Mouse (Mus musculus) bone marrow, adult 2 months (tissue): Measurements from ENCODE around the gene Cdk15. TPM values are rescaled to one million over a fixed set of nuclear protein-coding genes. Genes with fewer than 3 reads are reported as not detected.
A peak's percentile ranks its signal among the peaks of the same experiment; 100 is the strongest.

ENCODE experiments used
- H3K27ac ChIP-seq: fragments of 200-500 bp; 2 replicates; pipeline ENCODE4 v1.5.1; 2012; ENCODE audit warnings: low read depth, mild to moderate bottlenecking, control low read depth, inconsistent platforms, low read length; ENCODE audit not compliant: control insufficient read depth, poor library complexity, insufficient read depth
- H3K4me1 ChIP-seq: fragments of 200-500 bp; 2 replicates; pipeline ENCODE4 v1.6.1; 2011; ENCODE audit warnings: low read length; ENCODE audit not compliant: control insufficient read depth, insufficient read depth
- H3K4me3 ChIP-seq: fragments of 200-500 bp; replicated peaks from 2 replicates; pipeline ENCODE3; 2011; ENCODE audit warnings: mild to moderate bottlenecking, low read depth, low read length, control low read depth; ENCODE audit not compliant: control insufficient read depth
- CTCF ChIP-seq: fragments of 200-500 bp; IDR thresholded peaks from 2 replicates; pipeline ENCODE4 v1.5.1; 2011; ENCODE audit warnings: low read length, control low read depth; ENCODE audit not compliant: control insufficient read depth, insufficient read depth
- POLR2A ChIP-seq: fragments of 200-500 bp; IDR thresholded peaks from 2 replicates; pipeline ENCODE4 v1.6.1; 2011; ENCODE audit warnings: low read depth, mild to moderate bottlenecking, control low read depth, low read length, borderline replicate concordance; ENCODE audit not compliant: control insufficient read depth
- WGBS: fragments of 180-500 bp; shearing (Covaris S2); methylation state at CpG from one replicate; pipeline ENCODE4 v1.1.7; 2018; 5-methylcytosine and 5-hydroxymethylcytosine counted together
- polyA plus RNA-seq: library from polyadenylated mRNA; stranded (reverse); fragments of >200 nt; gene quantifications from 2 replicates; pipeline ENCODE4 v1.2.4, GENCODE M21; 2011; ENCODE audit warnings: low replicate concordance; ENCODE audit not compliant: missing spikeins, insufficient read depth, insufficient read length

The Cdk15 gene
- polyA plus RNA-seq, 1 experiment: not detected

DNA sequence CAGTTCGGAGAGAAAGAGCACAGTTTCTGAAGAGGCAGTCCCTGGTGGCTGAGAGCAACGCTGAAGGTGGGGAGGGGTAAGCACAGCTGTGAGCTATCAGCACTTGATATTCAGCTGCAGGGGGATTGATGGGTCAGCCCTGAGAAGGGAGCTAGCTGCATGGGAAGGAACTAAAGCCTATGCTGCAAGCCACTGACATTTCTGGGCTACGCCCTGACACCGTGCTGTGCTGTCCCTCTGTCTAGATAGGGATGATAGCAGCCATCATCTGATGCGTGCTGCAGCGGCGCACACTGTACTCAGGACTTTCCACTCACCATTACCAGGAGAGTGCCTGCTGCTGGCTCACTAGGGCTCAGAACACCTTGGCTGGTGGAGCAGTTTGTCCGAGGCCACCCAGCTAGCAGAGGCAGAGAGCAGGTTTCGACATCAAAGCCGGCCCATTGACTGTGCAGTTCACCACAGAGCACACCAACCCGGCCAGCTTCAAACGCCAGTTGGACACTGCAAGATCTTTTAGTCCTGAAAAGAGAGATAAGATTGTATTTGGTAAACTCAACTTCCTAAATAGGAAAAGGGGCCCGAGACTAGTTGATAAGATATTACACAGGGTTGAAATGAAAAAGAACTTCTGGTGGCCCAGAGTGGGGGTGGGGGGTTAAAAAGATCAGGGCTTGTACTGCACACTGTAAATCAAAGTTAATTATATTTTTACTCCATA, 111.4 kb downstream of the Cdk15 start:
- 18% methylated on average over 13 of the region's 13 CpGs for WGBS
- H3K4me1 ChIP-seq: peaks cover 2% of the 10 kb centered on the region; the same call in 1 of the 2 replicates
- no peak for TF ChIP-seq CTCF
- TF ChIP-seq POLR2A: no peak
- peak overlapping the region; percentile 41 for H3K27ac ChIP-seq
- peak overlapping the region; percentile 36 for H3K4me3 ChIP-seq

DNA sequence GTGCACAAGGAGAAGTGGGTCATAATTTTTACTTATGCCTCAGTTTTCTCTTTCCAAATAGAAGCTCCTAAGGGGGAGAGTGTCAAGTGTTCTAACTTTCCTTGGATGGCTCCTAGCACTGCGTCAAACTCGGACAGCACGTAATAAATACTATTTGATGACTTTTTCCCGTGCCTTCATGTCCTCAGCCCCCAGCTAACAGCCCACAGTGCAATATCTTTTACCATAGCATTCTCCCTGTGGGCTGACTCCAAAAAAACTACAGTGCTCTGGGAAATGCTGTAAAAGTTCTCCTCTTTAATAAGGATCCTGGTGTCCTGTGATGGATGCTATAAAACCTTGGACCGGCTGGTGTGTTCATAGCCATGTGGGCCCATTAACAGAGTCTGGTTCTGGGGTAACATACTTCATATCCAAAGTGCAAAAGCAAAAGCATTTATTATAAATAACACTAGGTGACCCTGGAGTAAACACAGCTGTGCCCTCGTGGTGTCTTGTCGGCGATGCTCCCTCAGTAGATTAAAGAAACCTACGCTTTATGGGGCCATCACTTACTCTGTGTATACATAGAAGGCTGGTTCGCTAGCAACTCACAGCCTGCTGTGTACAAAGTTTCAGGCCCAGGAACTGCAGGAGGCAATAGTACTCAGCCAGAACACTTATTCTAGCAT, 112.1 kb downstream of the Cdk15 start:
- no peak for TF ChIP-seq POLR2A
- TF ChIP-seq CTCF: no peak
- H3K4me3 ChIP-seq: no peak overlapping the region
- no peak overlapping the region for H3K27ac ChIP-seq
- 74% methylated on average over 10 of the region's 10 CpGs for WGBS
- H3K4me1 ChIP-seq: peaks cover 2% of the 10 kb centered on the region; the same call in 1 of the 2 replicates

DNA sequence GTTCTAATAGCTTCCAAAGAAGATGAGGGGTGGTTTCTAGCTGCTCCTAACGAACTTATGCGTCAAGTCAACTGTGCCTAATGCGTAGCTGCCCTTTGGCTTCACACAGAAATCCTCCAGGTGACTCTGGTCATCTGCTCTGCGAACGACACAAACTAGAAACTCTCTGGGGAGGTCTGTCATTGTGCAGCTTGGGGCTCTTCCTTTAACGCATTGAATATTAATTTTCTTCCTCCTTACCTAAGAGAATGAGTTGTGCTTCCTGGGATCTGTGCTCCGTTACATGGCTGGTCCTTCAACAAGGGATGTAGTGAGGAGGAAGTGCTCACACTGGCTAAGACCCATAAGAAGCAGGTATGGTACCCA, 112.6 kb downstream of the Cdk15 start:
- peaks cover 2% of the 10 kb centered on the region; the same call in 1 of the 2 replicates for H3K4me1 ChIP-seq
- no peak overlapping the region for H3K4me3 ChIP-seq
- TF ChIP-seq POLR2A: no peak
- TF ChIP-seq CTCF: no peak
- 79% methylated on average over 7 of the region's 7 CpGs for WGBS
- no peak overlapping the region for H3K27ac ChIP-seq

DNA sequence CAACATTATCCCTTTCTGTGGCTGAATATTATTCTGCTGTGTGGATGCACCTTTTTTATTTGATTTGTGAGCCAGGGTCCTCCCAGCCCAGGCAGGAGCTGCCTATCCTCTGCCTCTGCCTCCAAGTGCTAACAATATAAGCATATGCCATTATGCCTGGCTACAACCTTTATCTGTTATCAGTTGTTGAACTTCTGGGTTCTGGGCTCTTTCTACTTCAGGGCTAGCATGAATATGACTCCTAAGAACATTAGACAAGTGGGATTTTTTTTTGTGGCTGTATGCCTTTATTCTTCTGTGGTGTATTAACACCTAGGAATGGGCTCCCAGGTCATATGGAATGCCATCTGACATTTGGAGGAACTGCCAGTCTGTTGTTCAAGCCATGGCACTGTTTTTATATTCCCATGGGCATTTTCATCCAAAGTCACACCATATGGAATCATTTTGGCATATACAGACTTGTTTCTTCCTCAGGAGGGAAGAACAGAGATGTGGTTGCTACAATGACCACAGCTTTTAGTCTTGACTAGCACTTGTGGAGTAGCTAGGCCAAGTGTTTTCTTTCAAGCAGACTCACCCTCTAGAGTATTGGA, 113.7 kb downstream of the Cdk15 start:
- Histone ChIP-seq H3K4me3 (no peak overlapping the region), H3K4me1 (peaks cover 2% of the 10 kb centered on the region; the same call in 1 of the 2 replicates), H3K27ac (no peak overlapping the region)
- no peak for TF ChIP-seq CTCF
- TF ChIP-seq POLR2A: no peak

DNA sequence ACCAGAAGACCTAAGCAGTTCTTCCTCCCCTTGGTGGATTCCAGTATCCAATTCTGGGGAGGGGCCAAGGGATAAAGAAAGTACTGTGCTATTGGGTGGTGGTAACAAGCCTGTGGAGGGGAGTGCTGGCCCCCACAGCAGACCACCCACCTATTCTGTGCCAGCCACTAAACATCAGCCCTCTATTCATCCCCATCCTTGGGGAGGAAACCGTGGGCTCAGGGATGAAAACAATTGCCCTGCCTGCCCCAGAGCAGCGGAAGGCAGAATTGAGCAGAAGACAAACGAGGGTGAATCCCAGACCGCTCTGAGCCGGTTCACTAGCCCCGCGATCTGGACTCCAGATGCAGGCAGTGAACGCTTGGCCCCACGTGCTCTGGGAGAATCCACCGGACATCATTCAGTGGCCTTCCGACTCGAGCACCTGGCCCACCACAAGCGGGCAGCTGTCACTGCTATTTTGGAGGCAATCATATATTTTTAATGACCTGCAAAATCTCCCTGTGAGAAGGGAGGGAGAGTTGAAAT, 119.4 kb downstream of the Cdk15 start:
- Histone ChIP-seq H3K27ac (no peak overlapping the region), H3K4me3 (no peak overlapping the region), H3K4me1 (no peaks in the 10 kb centered on the region; the same call in none of the 2 replicates)
- TF ChIP-seq CTCF (no peak), POLR2A (no peak)
- 71% methylated on average over 13 of the region's 13 CpGs for WGBS

DNA sequence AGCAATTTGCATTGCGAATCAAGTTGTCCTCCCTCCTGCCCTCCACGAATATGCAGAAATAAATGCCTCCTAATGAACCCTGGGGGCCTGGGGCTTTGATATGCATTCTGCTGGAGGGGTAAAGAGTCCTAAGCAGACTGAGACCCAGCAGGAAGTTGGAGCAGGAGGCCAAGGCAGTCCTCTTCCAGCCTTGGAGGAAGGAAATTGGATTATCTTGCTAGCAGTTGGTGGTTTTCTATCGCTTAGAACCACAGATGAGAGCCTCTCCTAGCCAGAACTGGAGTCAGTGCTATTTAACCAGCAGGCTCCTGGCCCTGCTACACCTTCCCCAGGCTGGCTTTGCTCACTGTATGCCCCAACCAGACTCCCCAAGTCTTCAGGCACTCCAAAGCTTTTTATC, 119.9 kb downstream of the Cdk15 start:
- Histone ChIP-seq H3K4me1 (no peaks in the 10 kb centered on the region; the same call in none of the 2 replicates), H3K27ac (no peak overlapping the region), H3K4me3 (no peak overlapping the region)
- no peak for TF ChIP-seq POLR2A
- no peak for TF ChIP-seq CTCF
- WGBS: 43% methylated on average over 3 of the region's 3 CpGs

DNA sequence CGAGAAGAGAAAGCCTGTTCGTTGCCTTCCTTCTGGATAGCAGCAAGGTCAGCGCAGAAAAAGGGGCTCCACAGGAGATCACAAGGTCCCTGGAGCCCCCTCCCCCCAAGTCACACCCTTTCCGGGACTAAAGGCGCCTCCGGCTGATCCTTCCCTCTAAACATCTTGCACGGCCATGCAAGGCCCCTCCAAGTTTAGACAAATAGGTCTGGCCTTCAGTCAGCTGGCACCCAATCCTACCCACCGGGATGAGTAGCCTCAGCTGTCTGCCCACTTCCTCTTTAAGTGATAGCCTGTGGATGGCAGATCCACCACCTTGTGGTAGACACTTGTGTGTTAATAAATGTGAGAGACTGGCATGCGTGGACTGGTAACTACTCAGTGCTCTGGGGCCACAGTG, 120.6 kb downstream of the Cdk15 start:
- Histone ChIP-seq H3K4me1 (no peaks in the 10 kb centered on the region; the same call in none of the 2 replicates), H3K27ac (no peak overlapping the region), H3K4me3 (no peak overlapping the region)
- TF ChIP-seq CTCF (no peak), POLR2A (no peak)
- WGBS: 64% methylated on average over 9 of the region's 9 CpGs

DNA sequence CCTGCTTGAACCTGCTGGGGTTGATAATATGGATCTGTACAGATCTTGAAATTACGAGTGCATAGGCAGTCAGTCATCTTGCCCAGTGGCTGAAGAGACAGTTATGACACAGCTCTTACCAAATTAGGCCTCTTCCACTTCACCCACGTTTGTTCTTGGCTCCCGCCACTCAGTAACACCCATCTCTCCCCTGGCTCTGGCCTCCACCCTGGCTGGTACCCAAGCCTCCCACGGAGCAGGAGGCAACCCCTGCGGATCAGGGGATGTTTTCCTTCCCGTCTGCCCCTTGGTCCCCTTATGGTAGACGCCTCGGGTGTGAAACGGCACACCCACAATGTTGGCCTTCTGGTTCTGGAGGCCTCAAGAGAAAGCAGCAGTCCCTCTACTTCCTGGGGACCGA, 124.2 kb downstream of the Cdk15 start:
- 56% methylated on average over 10 of the region's 10 CpGs for WGBS
- no peak for TF ChIP-seq CTCF
- no peak for TF ChIP-seq POLR2A
- H3K4me1 ChIP-seq: no peaks in the 10 kb centered on the region; the same call in none of the 2 replicates
- H3K27ac ChIP-seq: no peak overlapping the region; the same call in 1 of the 2 replicates
- H3K4me3 ChIP-seq: no peak overlapping the region
